Mouse (Mus musculus): Measurements from ENCODE around the gene Lbh.

DNA sequence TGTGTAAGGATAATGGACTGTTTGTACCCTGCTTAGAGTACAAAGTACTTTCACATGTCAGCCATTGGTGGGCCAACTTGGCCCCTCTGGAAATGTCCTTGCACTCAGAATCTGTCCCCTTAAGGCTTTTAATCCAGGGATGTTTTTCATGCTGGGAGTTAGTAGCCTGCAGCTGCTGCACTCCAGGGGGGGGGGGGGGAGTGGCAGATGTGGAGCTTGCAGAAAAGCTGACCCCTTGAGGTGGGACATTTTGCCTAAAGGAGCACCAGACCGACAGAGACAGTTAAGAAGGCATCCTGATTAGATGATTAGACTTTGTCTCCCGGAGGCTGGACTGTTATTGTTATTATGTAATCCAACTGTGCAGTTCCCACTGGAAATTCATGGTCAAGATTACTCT lies 2.3 kb downstream of the Lbh start:
- TF ChIP-seq CTCF (IDR thresholded peaks at IDR 0.05; ENCODE audit: extremely low read depth, insufficient read depth, insufficient read length, insufficient replicate concordance), result no peak
- TF ChIP-seq POLR2A (IDR thresholded peaks at IDR 0.05; ENCODE audit: low read depth, low read length), result no peak

All from spleen, adult 2 months (tissue).